Mouse (Mus musculus) intestine, embryonic 15.5 days (tissue): ENCODE results near the gene Gm10638. TPM values are rescaled to one million over a fixed set of nuclear protein-coding genes. Genes with fewer than 3 reads are reported as not detected.

Source experiments
- ATAC-seq: fragments of 200-750 bp; cut with Nextera tagmentation; 2 replicates; pipeline ENCODE4 v1.8.0; 2017; ENCODE audit warnings: moderate TSS enrichment, moderate library complexity
- H3K27ac ChIP-seq: fragments of 300-500 bp; sonication (generic); 2 replicates; pipeline ENCODE4 v1.5.1; 2015; ENCODE audit warnings: mild to moderate bottlenecking, inconsistent platforms
- H3K27me3 ChIP-seq: fragments of 300-500 bp; sonication (generic); replicated peaks from 2 replicates; pipeline ENCODE4 v1.6.1; 2015; ENCODE audit warnings: inconsistent platforms
- H3K36me3 ChIP-seq: fragments of 300-500 bp; sonication (generic); 2 replicates; pipeline ENCODE4 v1.6.1; 2015; ENCODE audit warnings: inconsistent platforms
- H3K4me1 ChIP-seq: fragments of 300-500 bp; sonication (generic); replicated peaks from 2 replicates; pipeline ENCODE4 v1.6.1; 2015; ENCODE audit warnings: inconsistent platforms
- H3K4me2 ChIP-seq: fragments of 300-500 bp; sonication (generic); replicated peaks from 2 replicates; pipeline ENCODE4 v1.6.1; 2015; ENCODE audit warnings: mild to moderate bottlenecking, inconsistent platforms
- H3K4me3 ChIP-seq: fragments of 300-500 bp; sonication (generic); replicated peaks from 2 replicates; pipeline ENCODE4 v1.5.1; 2015; ENCODE audit warnings: inconsistent platforms
- H3K9ac ChIP-seq: fragments of 300-500 bp; sonication (generic); 2 replicates; pipeline ENCODE4 v1.6.1; 2015; ENCODE audit warnings: inconsistent platforms
- H3K9me3 ChIP-seq: fragments of 300-500 bp; sonication (generic); 2 replicates; pipeline ENCODE4 v1.6.1; 2016; ENCODE audit warnings: inconsistent platforms
- WGBS: fragments of 180-500 bp; shearing (Covaris S2); methylation state at CpG from one replicate; pipeline ENCODE4 v1.1.7; 2015; 5-methylcytosine and 5-hydroxymethylcytosine counted together
- polyA plus RNA-seq: library from polyadenylated mRNA; unstranded; fragments of >200 nt; fragmentation: Nextera tagmentation; extraction: Ambion mirVana; gene quantifications from 2 replicates; pipeline ENCODE4 v1.2.1, GENCODE M21; 2015

Gene Gm10638
- polyA plus RNA-seq, 1 experiment from 2014 or later: 3.7 TPM

DNA sequence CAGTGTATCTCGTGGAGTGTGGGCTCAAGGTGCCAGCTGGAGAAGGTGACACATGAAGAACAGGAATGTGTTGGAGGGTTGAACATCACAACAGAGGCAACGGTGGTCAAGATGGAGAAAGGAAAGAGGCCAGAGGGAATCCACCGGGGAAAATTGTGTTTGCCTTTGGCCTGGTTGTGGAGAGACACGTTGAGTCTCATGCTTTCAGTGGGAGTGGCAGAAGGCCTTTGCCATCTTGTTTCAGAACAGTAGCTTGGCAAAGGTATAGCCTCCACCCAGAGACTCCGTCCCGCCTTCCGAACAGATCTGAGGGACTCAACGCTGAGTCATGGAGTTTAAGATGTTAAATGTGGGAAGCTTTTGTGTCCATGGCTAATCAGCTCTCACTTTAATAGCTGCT lies 20.2 kb downstream of the Gm10638 start:
- no peak for ATAC-seq
- no peak overlapping the region for H3K4me2 ChIP-seq
- H3K4me1 ChIP-seq: no peaks in the 10 kb centered on the region
- no peaks in the 10 kb centered on the region for H3K27me3 ChIP-seq
- H3K9ac ChIP-seq: no peak overlapping the region
- no peak overlapping the region for H3K27ac ChIP-seq
- 81% methylated on average over 8 of the region's 8 CpGs for WGBS
- H3K9me3 ChIP-seq: no peaks in the 10 kb centered on the region
- H3K4me3 ChIP-seq: no peak overlapping the region
- H3K36me3 ChIP-seq: no peaks in the 10 kb centered on the region

DNA sequence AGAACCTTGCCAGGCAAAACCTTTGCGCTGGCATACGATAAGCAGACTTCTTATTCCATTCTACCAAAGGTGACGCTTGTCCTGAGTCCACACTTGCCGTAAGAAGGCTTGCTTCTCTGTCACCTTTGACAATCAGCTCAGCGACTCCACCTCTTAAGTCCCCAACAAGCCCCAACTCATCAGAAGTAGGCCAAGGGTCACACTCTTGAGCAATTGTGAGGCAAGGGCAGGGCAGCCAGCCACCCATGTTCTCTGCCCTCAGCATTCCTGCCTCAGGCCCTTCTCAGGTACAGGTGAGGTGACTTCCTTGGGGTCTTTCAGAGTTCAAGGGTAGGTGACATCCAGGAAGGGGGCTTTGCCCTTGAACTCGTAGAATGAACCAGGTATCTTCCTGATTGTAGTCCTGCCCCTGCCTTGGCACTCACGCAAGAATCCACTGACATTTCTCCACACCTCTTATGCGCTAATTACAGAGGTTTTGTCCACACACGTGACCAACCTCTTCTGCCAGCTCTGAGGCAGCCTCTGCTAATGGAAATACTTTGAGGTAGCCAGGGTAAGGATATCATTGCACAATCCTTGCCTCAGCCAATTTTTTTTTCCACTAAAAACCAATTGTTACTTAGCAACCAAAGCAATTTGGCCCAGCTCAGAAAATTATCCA lies 21.2 kb downstream of the Gm10638 start:
- no peaks in the 10 kb centered on the region for H3K4me1 ChIP-seq
- peak; percentile 85 for ATAC-seq
- H3K36me3 ChIP-seq: no peaks in the 10 kb centered on the region
- H3K4me2 ChIP-seq: no peak overlapping the region
- H3K9me3 ChIP-seq: no peaks in the 10 kb centered on the region
- H3K9ac ChIP-seq: no peak overlapping the region
- 77% methylated on average over 9 of the region's 9 CpGs for WGBS
- no peak overlapping the region for H3K27ac ChIP-seq
- no peaks in the 10 kb centered on the region for H3K27me3 ChIP-seq
- H3K4me3 ChIP-seq: no peak overlapping the region

- H3K4me3 ChIP-seq: no peak overlapping the region
- no peak overlapping the region for H3K27ac ChIP-seq
- no peak overlapping the region for H3K4me2 ChIP-seq
- no peaks in the 10 kb centered on the region for H3K27me3 ChIP-seq
- WGBS: 63% methylated on average over 5 of the region's 5 CpGs
- no peak overlapping the region for H3K9ac ChIP-seq
- ATAC-seq: peak; percentile 42; the same call in 1 of the 2 replicates
- H3K36me3 ChIP-seq: no peaks in the 10 kb centered on the region
- H3K9me3 ChIP-seq: no peaks in the 10 kb centered on the region
- no peaks in the 10 kb centered on the region for H3K4me1 ChIP-seq
Measured at GRCm38 (mm10) chr8:86768499-86768898, 23.0 kb downstream of the Gm10638 start.

GRCm38 (mm10) chr8:86769945-86770715 lies 24.6 kb downstream of the Gm10638 start:
- ATAC-seq: no peak
- H3K4me3 ChIP-seq: no peak overlapping the region

GRCm38 (mm10) chr8:86779207-86779606 lies 33.7 kb downstream of the Gm10638 start:
- 64% methylated on average over 8 of the region's 8 CpGs for WGBS
- no peak for ATAC-seq
- H3K27ac ChIP-seq: no peak overlapping the region

More at GRCm38 (mm10) chr8:86769945-86770715, 24.6 kb downstream of the Gm10638 start:
- H3K4me1 ChIP-seq: no peaks in the 10 kb centered on the region
- H3K27ac ChIP-seq: no peak overlapping the region
- 77% methylated on average over 1 of the region's 1 CpGs for WGBS
- no peaks in the 10 kb centered on the region for H3K36me3 ChIP-seq
- no peaks in the 10 kb centered on the region for H3K27me3 ChIP-seq
- no peak overlapping the region for H3K9ac ChIP-seq
- H3K9me3 ChIP-seq: no peaks in the 10 kb centered on the region
- no peak overlapping the region for H3K4me2 ChIP-seq

DNA sequence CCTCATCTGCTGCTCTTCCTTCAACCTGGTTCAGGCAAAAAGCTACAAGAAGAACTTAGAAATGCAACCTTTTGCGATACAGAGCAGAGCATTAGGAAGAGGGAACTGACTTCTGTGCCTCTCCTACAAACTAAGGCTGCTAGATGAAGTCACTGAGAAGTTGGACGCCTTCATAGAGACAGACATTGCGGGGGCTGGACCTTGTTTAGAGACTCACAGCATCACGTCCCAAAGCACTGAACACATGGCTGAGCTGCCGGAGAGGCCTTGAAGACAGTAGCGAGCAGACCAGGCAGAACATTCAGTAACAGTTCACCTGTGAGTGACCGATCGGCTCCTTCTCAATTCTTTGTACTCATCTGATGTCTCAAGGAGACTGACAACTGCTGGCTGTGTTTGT lies 35.6 kb downstream of the Gm10638 start:
- no peak overlapping the region for H3K4me2 ChIP-seq
- WGBS: 92% methylated on average over 8 of the region's 8 CpGs
- no peak overlapping the region for H3K4me3 ChIP-seq
- no peak for ATAC-seq
- no peak overlapping the region for H3K27ac ChIP-seq
- H3K36me3 ChIP-seq: no peaks in the 10 kb centered on the region
- H3K27me3 ChIP-seq: no peaks in the 10 kb centered on the region
- H3K4me1 ChIP-seq: no peaks in the 10 kb centered on the region
- H3K9ac ChIP-seq: no peak overlapping the region
- H3K9me3 ChIP-seq: no peaks in the 10 kb centered on the region

More at GRCm38 (mm10) chr8:86779207-86779606, 33.7 kb downstream of the Gm10638 start:
- Histone ChIP-seq H3K4me3 (no peak overlapping the region), H3K4me1 (no peaks in the 10 kb centered on the region), H3K9ac (no peak overlapping the region), H3K27me3 (no peaks in the 10 kb centered on the region), H3K4me2 (no peak overlapping the region), H3K36me3 (no peaks in the 10 kb centered on the region), H3K9me3 (no peaks in the 10 kb centered on the region)

GRCm38 (mm10) chr8:86786498-86786897 lies 41.0 kb downstream of the Gm10638 start:
- Histone ChIP-seq H3K4me3 (no peak overlapping the region), H3K27me3 (no peaks in the 10 kb centered on the region), H3K27ac (no peak overlapping the region), H3K36me3 (no peaks in the 10 kb centered on the region), H3K9me3 (no peaks in the 10 kb centered on the region), H3K4me1 (0 out of 2 replicates have a peak, but pooled peaks cover 3% of the 10 kb centered on the region), H3K4me2 (no peak overlapping the region), H3K9ac (no peak overlapping the region)
- 47% methylated on average over 5 of the region's 5 CpGs for WGBS
- no peak for ATAC-seq

DNA sequence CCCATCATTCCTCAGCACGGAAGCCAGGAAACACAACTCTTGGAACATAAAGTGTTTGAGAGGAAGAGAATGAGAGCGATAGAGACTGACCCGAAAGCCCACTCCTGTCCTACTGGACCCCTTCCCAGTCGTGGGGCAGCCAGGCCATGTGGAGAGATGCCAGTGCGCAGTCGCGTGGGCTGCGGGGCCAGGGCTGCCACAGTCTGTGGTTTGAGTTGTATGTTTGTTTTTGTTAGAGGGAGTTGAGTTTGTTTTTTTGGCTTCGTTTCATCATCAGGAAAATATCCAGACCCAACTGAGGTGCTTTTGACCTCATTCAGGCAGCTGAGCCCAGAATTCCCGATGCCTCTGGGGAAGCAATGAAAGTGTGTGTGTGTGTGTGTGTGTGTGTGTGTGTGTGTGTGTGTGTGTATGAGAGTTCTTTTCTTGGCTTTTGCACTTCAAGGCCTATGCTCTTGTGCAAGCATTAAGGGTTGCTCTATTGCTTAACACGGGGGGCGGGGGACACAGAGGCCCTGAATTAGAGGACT lies 42.5 kb downstream of the Gm10638 start:
- H3K9me3 ChIP-seq: no peaks in the 10 kb centered on the region
- H3K27ac ChIP-seq: 0 out of 2 replicates have a peak overlapping the region, but pooled peaks have one; percentile 9
- H3K4me2 ChIP-seq: no peak overlapping the region
- no peak for ATAC-seq
- H3K4me1 ChIP-seq: 0 out of 2 replicates have a peak, but pooled peaks cover 3% of the 10 kb centered on the region
- WGBS: 64% methylated on average over 12 of the region's 12 CpGs
- H3K4me3 ChIP-seq: no peak overlapping the region
- H3K9ac ChIP-seq: no peak overlapping the region
- no peaks in the 10 kb centered on the region for H3K36me3 ChIP-seq
- no peaks in the 10 kb centered on the region for H3K27me3 ChIP-seq

DNA sequence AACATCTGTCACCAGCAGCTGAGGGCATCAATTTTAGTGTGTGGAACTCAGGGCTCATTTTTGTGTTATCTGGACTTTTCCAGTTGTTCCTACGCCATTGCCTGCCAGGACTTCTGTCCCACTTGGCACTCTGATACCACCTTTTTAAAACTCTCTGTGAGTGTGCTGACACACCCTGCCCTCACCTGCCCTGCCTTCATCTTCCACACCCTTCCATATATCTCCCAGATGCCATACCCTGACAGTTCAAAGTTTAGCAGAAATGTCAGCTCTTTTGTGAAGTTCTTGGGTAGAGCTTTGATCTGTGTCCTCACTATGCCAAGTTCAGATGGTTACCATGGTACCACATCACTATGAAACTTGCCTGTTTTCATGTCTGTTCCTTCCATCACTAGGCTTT lies 44.1 kb downstream of the Gm10638 start:
- no peaks in the 10 kb centered on the region for H3K36me3 ChIP-seq
- H3K27ac ChIP-seq: no peak overlapping the region
- H3K4me3 ChIP-seq: no peak overlapping the region
- no peaks in the 10 kb centered on the region for H3K9me3 ChIP-seq
- H3K9ac ChIP-seq: no peak overlapping the region
- WGBS: 78% methylated on average over 1 of the region's 1 CpGs
- no peak for ATAC-seq
- H3K4me2 ChIP-seq: no peak overlapping the region
- H3K27me3 ChIP-seq: no peaks in the 10 kb centered on the region
- H3K4me1 ChIP-seq: 0 out of 2 replicates have a peak, but pooled peaks cover 3% of the 10 kb centered on the region

- peak; percentile 87 for ATAC-seq
- H3K4me1 ChIP-seq: 0 out of 2 replicates have a peak, but pooled peaks cover 3% of the 10 kb centered on the region
- H3K9ac ChIP-seq: no peak overlapping the region
- H3K4me3 ChIP-seq: no peak overlapping the region
- no peaks in the 10 kb centered on the region for H3K27me3 ChIP-seq
- 52% methylated on average over 6 of the region's 6 CpGs for WGBS
- H3K27ac ChIP-seq: no peak overlapping the region
- no peak overlapping the region for H3K4me2 ChIP-seq
- no peaks in the 10 kb centered on the region for H3K36me3 ChIP-seq
- no peaks in the 10 kb centered on the region for H3K9me3 ChIP-seq
Measured at GRCm38 (mm10) chr8:86791542-86791941, 46.0 kb downstream of the Gm10638 start.

- no peaks in the 10 kb centered on the region for H3K9me3 ChIP-seq
- H3K4me1 ChIP-seq: no peaks in the 10 kb centered on the region
- WGBS: 48% methylated on average over 6 of the region's 6 CpGs
- H3K27ac ChIP-seq: no peak overlapping the region
- H3K4me2 ChIP-seq: no peak overlapping the region
- H3K4me3 ChIP-seq: no peak overlapping the region
- no peak overlapping the region for H3K9ac ChIP-seq
- no peak for ATAC-seq
- H3K36me3 ChIP-seq: no peaks in the 10 kb centered on the region
- no peaks in the 10 kb centered on the region for H3K27me3 ChIP-seq
Measured at GRCm38 (mm10) chr8:86794716-86795115, 49.2 kb downstream of the Gm10638 start.
